Mouse (Mus musculus) cerebellum, adult 2 months (tissue): Measurements from ENCODE around the gene Gm3127. TPM values are rescaled to one million over a fixed set of nuclear protein-coding genes. Genes with fewer than 3 reads are reported as not detected.
"Not testable (repeated sequence)": the region's sequence is repeated elsewhere in the genome, so short reads cannot be mapped to it uniquely, and the experiment has no call there.

ENCODE experiments used
- DNase-seq, 2 experiments: peaks; one replicate each; pipeline ENCODE4 v3.0.0; 2021
- H3K27ac ChIP-seq: fragments of 200-500 bp; 2 replicates; pipeline ENCODE4 v1.5.1; 2012; ENCODE audit warnings: low read length, control low read depth, inconsistent platforms; ENCODE audit not compliant: insufficient read depth
- H3K27me3 ChIP-seq: fragments of 200-500 bp; 2 replicates; pipeline ENCODE4 v1.6.1; 2012; ENCODE audit warnings: inconsistent platforms, mild to moderate bottlenecking, low read length, moderate library complexity; ENCODE audit not compliant: control insufficient read depth, insufficient read depth
- H3K4me1 ChIP-seq: fragments of 200-500 bp; 2 replicates; pipeline ENCODE4 v1.6.1; 2011; ENCODE audit warnings: low read length; ENCODE audit not compliant: control insufficient read depth, insufficient read depth
- H3K4me3 ChIP-seq: fragments of 200-500 bp; replicated peaks from 2 replicates; pipeline ENCODE3; 2011; ENCODE audit warnings: mild to moderate bottlenecking, low read depth, low read length, control low read depth; ENCODE audit not compliant: insufficient read depth
- WGBS: fragments of 180-500 bp; shearing (Covaris S2); methylation state at CpG from one replicate; pipeline ENCODE4 v1.1.7; 2018; 5-methylcytosine and 5-hydroxymethylcytosine counted together
- polyA plus RNA-seq: library from polyadenylated mRNA; depleted of rRNA; stranded (reverse); fragments of >200 nt; gene quantifications from 2 replicates; pipeline ENCODE4 v1.2.3, GENCODE M21; 2012; rRNA removed

Gene Gm3127
- not detected in 2 replicates for polyA plus RNA-seq

DNA sequence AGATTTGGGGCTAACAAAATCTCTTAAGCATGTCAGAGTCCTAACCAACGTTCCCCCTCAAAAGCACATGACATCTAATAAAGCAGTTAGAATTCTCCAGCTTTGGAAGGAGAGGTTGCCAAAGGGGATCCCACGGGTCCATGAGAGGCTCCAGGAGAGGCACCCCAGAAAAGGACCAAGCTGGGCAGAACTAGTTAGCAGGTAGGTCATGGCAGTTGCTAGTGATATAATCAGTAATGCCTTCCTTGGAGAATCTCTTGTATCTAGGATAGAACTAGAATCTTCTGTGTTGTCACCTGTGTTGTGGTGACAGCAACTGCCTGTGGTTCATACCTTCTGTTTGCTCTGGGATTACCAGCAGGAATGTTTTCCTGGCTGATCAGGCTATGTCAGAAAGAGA lies at the start of gene Gm3127:
TSS of gene Gm3127 (plus strand) at position 301 of the 400 bp plus-strand sequence.
- not testable (repeated sequence) for H3K27me3 ChIP-seq, H3K4me1 ChIP-seq, DNase-seq, H3K27ac ChIP-seq, H3K4me3 ChIP-seq
- 65% methylated on average over 1 of the region's 2 CpGs for WGBS

DNA sequence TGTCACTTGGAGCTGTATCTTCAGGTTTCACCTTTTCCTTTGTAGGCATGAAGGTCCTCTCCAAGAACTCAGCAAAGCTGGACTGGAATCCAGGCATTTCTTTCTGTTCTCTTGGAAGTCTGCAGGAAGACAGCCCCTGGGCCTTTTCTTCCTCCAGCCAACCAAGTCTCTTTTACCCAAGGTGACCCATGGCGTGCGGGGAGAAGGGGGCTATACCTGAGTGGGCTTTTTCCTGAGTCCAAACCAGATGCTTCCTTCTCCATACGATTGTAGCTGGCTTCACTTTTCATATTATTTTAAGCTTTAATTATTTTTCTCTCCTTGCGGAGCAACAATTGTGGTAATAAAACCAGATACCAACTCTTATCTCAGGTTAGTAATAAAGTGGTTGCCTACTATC lies 23.2 kb upstream of the Gm3127 start:
- not testable (repeated sequence) for H3K27ac ChIP-seq, H3K4me3 ChIP-seq, H3K27me3 ChIP-seq, DNase-seq, H3K4me1 ChIP-seq
- 85% methylated on average over 4 of the region's 4 CpGs for WGBS

DNA sequence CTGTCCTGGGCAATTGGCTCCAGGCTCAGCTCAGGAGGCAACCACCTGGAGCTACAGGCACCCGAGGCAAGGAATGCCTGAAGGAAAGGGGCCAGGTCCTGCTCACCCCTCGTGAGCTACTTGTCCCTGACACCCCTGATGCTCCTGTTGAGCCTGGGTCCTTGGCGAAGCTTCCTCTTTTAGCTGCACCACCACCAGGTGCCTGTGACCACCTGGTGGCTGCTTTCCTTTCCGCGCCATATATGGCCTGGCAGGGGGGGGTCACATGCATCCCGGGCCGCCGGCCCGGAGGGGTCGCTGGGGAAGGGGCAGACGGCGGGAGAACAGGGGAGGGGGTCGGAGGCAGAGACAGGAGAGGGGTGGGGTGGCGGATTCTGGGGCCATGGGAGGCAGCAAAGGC lies 17.2 kb downstream of the Gm3127 start:
- H3K27me3 ChIP-seq, DNase-seq, H3K27ac ChIP-seq, H3K4me1 ChIP-seq, H3K4me3 ChIP-seq: not testable (repeated sequence)
- 8% methylated on average over 12 of the region's 14 CpGs for WGBS

DNA sequence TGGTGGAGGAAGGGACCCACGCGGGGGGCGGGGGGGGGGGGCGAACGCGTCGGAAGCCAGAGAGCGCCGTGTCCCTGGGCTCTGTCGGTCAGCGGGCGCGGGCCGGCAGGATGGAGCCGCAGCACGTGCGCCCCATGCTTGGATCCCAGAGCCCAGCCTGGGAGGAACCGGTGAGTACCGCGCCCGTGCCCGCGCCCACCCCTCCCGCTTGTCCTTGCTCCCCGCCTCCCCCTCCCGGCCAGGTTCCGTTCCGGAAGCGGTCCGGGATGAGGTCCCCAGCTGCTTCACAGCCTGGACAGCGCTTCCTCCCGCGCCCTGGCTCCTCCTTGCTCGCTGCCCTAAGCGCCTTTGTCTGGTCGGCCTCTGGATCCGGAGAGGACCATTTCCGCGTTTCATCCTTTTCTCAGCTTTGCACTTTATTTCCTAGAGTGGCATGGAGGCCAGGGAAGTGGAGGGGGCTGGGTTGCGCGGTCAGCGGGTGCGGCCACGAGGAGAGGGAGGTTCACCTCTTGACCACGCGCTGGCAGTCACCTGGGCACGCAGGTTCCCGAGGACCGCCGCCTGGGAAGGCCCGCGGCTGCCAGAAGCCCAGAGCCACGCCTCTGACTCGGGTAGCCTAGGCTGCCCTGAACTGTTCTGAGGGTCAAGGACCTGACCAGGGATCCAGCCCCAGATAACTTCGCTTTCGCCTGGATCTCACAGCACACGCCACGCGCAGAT lies 17.8 kb downstream of the Gm3127 start, which contains the start of gene Gm2974:
TSS of gene Gm2974 (plus strand) at position 86 of the 720 bp plus-strand sequence.
- not testable (repeated sequence) for H3K27me3 ChIP-seq, H3K4me1 ChIP-seq, H3K27ac ChIP-seq, H3K4me3 ChIP-seq
- DNase-seq = peak in 1 of 2 experiments; percentile 7
- WGBS = 24% methylated on average over 36 of the region's 59 CpGs

DNA sequence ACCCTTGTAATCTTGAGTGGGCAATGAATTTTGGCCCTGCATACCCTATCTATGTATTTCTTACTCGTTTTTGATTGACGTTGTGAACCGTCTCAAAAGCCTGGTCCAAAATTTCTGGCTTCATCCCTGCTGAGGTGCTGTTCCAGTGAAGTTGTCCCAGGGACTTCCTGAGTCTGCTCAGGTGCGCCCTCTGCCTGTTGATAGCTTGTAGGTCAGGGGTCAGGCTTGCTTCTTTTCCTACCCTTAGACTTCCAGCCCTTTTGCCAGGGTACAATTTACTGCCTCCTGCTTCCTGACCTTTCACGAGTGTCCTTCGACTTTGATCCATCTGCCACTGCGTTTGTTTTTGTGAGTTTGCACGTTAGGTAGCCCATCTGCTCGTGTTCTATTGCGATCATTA lies 18.5 kb downstream of the Gm3127 start:
- not testable (repeated sequence) for H3K27ac ChIP-seq, H3K4me1 ChIP-seq, H3K4me3 ChIP-seq, H3K27me3 ChIP-seq
- WGBS = 33% methylated on average over 7 of the region's 10 CpGs
- peak in 1 of 2 experiments; percentile 4 for DNase-seq

Other genes starting within 250 kb of the Gm3127 start
- gene Gm3029, start 233.3 kb upstream of the Gm3127 start, polyA plus RNA-seq = 0.24 TPM in 1 of 2 replicates, not detected in the other
- 0.26 and 0.51 TPM in 2 replicates for gene Gm3095, start 201.5 kb upstream of the Gm3127 start, polyA plus RNA-seq
- gene Gm3099, start 166.6 kb upstream of the Gm3127 start, polyA plus RNA-seq = not detected in 2 replicates
- 0.49 and 0.74 TPM in 2 replicates for gene Gm5796, start 141.1 kb upstream of the Gm3127 start, polyA plus RNA-seq
- gene Gm3115, start 80.9 kb upstream of the Gm3127 start, polyA plus RNA-seq = not detected in 2 replicates
- gene Gm8108, start 54.5 kb upstream of the Gm3127 start, polyA plus RNA-seq = 0.90 and 1.1 TPM in 2 replicates
- gene Gm2974, start 17.5 kb downstream of the Gm3127 start, polyA plus RNA-seq = 0.54 and 0.72 TPM in 2 replicates
- gene Gm3138, start 84.6 kb downstream of the Gm3127 start, polyA plus RNA-seq = not detected in 2 replicates
- not detected in 2 replicates for gene Gm3149, start 152.3 kb downstream of the Gm3127 start, polyA plus RNA-seq
- 0.80 and 1.0 TPM in 2 replicates for gene 2610042L04Rik, start 169.7 kb downstream of the Gm3127 start, polyA plus RNA-seq
- gene Gm3159, start 232.5 kb downstream of the Gm3127 start, polyA plus RNA-seq = not detected in 2 replicates